ENCODE assay signal across 8 mouse cellular contexts in the genomic region with DNA sequence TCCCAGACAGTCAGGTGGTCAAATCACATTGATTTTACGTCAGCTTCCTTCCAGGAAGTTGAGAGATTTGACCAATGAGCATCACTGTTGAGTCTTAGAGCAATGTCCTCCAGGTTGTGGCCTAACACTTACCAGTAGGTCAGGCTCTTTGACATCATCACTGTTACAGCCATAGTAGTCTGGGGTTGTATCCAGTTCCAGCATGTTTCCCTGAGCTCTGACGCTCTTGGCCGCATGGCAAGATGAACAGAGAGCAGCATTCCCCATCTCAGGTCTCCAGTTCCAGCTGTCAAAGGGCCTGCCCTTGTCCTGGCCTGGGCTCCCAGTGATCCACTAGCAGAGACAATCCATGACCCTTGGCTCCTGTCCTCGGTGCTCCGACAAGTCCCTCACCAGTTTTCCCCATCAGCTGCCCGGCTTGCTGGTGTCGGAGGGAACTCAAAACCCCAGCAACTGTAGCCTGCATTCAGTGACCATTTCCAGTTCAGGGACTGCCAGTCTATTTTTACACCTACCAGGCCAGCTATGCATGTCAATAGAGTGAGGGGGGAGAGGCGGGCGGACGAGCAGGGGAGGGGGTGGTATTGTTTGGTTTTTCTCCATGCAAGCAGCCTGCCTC.
A peak's percentile ranks its signal among the peaks of the same experiment; 100 is the strongest.
DNase-seq lines count a peak whose midpoint lies in the region; ATAC-seq and TF ChIP-seq lines count a peak whose summit lies in the region.

No protein-coding gene starts in this region.

- peaks cover 24% of the 10 kb centered on the region for H3K4me1 ChIP-seq in lung, embryonic 16.5 days (replicated peaks; ENCODE audit: control insufficient read depth, insufficient read depth, low read length)
- H3K4me1 ChIP-seq in lung, adult 2 months (ENCODE audit: control insufficient read depth, insufficient read depth, low read length) = no peaks in the 10 kb centered on the region; the same call in 1 of the 2 replicates
- peaks cover 3 to 14% of the 10 kb centered on the region in 2 experiments for H3K4me1 ChIP-seq in heart, embryonic 14.5 days (ENCODE audit: control insufficient read depth in 2 of 2, insufficient read depth in 2 of 2, low read length in 2 of 2)

- H3K27me3 ChIP-seq in lung, embryonic 16.5 days (ENCODE audit: control insufficient read depth, insufficient read depth, low read depth, low read length) = no peaks in the 10 kb centered on the region
- H3K27me3 ChIP-seq in heart, embryonic 14.5 days (ENCODE audit: control insufficient read depth, insufficient read depth, low read length) = no peaks in the 10 kb centered on the region

- H3K36me3 ChIP-seq in lung, embryonic 16.5 days (ENCODE audit: control insufficient read depth, insufficient read depth, low read length) = no peaks in the 10 kb centered on the region
- no peaks in the 10 kb centered on the region for H3K36me3 ChIP-seq in heart, embryonic 14.5 days (ENCODE audit: control insufficient read depth, insufficient read depth, low read length)

- no peak for TF ChIP-seq CTCF in lung, adult 2 months (IDR thresholded peaks at IDR 0.05; ENCODE audit: insufficient read depth, low read length)

- whole genome bisulfite sequencing in lung, embryonic 16.5 days = 41% methylated on average over 10 of the region's 10 CpGs
- 57% methylated on average over 10 of the region's 10 CpGs for WGBS in lung, adult 2 months
- WGBS in heart, embryonic 14.5 days = 17% methylated on average over 10 of the region's 10 CpGs

- intact Hi-C loops in left cerebral cortex, postnatal 10 days (cut with DNase I) = no loop called here

- no peak overlapping the region for H3K4me3 ChIP-seq in lung, embryonic 16.5 days (ENCODE audit: low read length)
- no peak overlapping the region for H3K4me3 ChIP-seq in lung, adult 2 months (replicated peaks; ENCODE audit: extremely low read depth, low read depth, low read length)
- peak overlapping the region; percentile 38 to 40 for H3K4me3 ChIP-seq in heart, embryonic 14.5 days (ENCODE audit: control insufficient read depth in 1 of 2, insufficient read depth in 1 of 2, low read depth in 1 of 2, low read length in 2 of 2)

- ATAC-seq in lung, embryonic 16.5 days (ENCODE audit: low read depth) = peak; percentile 58
- peak; percentile 82 for ATAC-seq in heart, embryonic 14.5 days (ENCODE audit: insufficient number of reproducible peaks, insufficient read depth, low FRiP score, low read depth)

- no peak overlapping the region for H3K9ac ChIP-seq in lung, embryonic 16.5 days (ENCODE audit: low read length)
- H3K9ac ChIP-seq in heart, embryonic 14.5 days (ENCODE audit: low read length) = peak overlapping the region; percentile 70

- H3K27ac ChIP-seq in lung, embryonic 16.5 days (ENCODE audit: low read length) = peak overlapping the region; percentile 50; the same call in 1 of the 2 replicates
- H3K27ac ChIP-seq in heart, embryonic 14.5 days (replicated peaks in 1 of 2; ENCODE audit: control insufficient read depth in 1 of 2, insufficient read depth in 1 of 2, low read depth in 2 of 2, low read length in 2 of 2) = peak overlapping the region; percentile 95 to 97

- DNase-seq in lung, adult 2 months = no peak
- peak; percentile 5 to 9 for DNase-seq in kidney, postnatal 36 days
- peak; percentile 48 for DNase-seq in retina, postnatal 1 day
- DNase-seq in left cerebral cortex, postnatal 10 days (ENCODE audit: extremely low spot score in 1 of 2, low spot score in 2 of 2) = no peak
- DNase-seq in adrenal gland, postnatal 4 days (ENCODE audit: low spot score in 2 of 2) = no peak
- no peak for DNase-seq in natural killer cell, adult 2 months (ENCODE audit: low spot score in 2 of 2)

- H3K4me2 ChIP-seq in lung, embryonic 16.5 days (ENCODE audit: low read depth, low read length) = peak overlapping the region; percentile 29
- peak overlapping the region; percentile 68 for H3K4me2 ChIP-seq in heart, embryonic 14.5 days (ENCODE audit: low read length)

- TF ChIP-seq POLR2A in lung, adult 2 months (IDR thresholded peaks at IDR 0.05; ENCODE audit: borderline replicate concordance, extremely low read depth, low read depth, low read length) = no peak

- no peaks in the 10 kb centered on the region for H3K9me3 ChIP-seq in lung, embryonic 16.5 days (ENCODE audit: control insufficient read depth, low read length)
- no peaks in the 10 kb centered on the region for H3K9me3 ChIP-seq in heart, embryonic 14.5 days (ENCODE audit: control insufficient read depth, low read length)

Comparison
In these comparisons a context has a peak if more than half of its experiments do, and no peak if none do; other contexts are left out.
1. H3K4me3 ChIP-seq: peak in heart, embryonic 14.5 days (2 of 2); none in lung, embryonic 16.5 days (single experiment) and lung, adult 2 months (single experiment).
2. DNase-seq: peak in kidney, postnatal 36 days (2 of 2) and retina, postnatal 1 day (single experiment); none in lung, adult 2 months (single experiment), left cerebral cortex, postnatal 10 days (0 of 2), adrenal gland, postnatal 4 days (0 of 2) and natural killer cell, adult 2 months (0 of 2).